Comparison of ENCODE assay signal across 8 mouse cellular contexts in the genomic region with DNA sequence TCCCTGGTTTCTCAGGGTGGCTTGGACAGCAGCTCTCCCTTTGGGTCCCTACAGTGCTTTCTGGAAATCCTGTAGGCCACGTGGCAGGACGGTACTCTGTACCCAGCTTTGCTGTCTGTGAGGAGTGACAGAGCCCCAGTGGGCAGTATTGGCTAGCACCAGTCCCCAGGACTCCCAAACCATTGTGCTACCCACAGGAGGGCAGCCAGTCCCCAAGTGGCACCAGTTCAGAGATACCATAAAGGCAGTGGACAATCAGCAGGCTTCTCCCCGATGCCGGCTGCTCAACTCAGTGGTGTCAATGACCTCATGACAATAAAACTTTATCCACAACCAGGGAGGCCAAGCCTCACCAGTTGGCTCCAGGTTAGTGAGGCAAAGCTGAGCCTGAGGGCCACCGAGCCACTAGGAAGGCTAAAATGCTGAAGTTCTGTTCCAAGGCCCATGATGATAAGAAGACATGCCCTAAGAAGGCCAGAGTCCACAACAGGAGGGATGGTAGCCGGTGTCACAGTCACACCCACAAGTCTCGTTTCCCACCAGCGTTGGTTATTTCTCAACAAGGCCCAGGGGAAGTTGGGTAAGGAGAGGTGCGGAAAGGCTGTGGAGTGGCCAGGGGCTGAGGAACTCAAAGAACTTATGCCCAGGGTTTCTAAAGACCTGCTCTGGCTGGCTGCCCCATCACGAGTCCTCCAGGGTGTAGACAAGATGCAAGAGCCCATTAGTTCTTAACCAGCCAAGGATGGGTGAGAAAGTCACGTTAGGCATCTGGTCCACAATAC. TPM values are rescaled to one million over a fixed set of nuclear protein-coding genes. Genes with fewer than 3 reads are reported as not detected.
A peak's percentile ranks its signal among the peaks of the same experiment; 100 is the strongest.
DNase-seq lines count a peak whose midpoint lies in the region; ATAC-seq and TF ChIP-seq lines count a peak whose summit lies in the region.

No protein-coding gene starts in this region.

- no peaks in the 10 kb centered on the region for H3K27me3 ChIP-seq in midbrain, embryonic 10.5 days (ENCODE audit: low read depth, poor library complexity, severe bottlenecking)
- no peaks in the 10 kb centered on the region for H3K27me3 ChIP-seq in midbrain, embryonic 15.5 days (replicated peaks)
- H3K27me3 ChIP-seq in lung, postnatal 0 days (replicated peaks; ENCODE audit: insufficient read depth, low read length), result no peaks in the 10 kb centered on the region

- peak overlapping the region; percentile 65 for H3K4me3 ChIP-seq in midbrain, embryonic 10.5 days
- no peak overlapping the region for H3K4me3 ChIP-seq in midbrain, embryonic 15.5 days
- no peak overlapping the region; the same call in 1 of the 2 replicates for H3K4me3 ChIP-seq in lung, postnatal 0 days (ENCODE audit: low read depth, low read length)

- no peak overlapping the region for H3K27ac ChIP-seq in midbrain, embryonic 10.5 days (replicated peaks)
- no peak overlapping the region for H3K27ac ChIP-seq in midbrain, embryonic 15.5 days
- H3K27ac ChIP-seq in lung, postnatal 0 days (ENCODE audit: low read length), result no peak overlapping the region

- H3K9ac ChIP-seq in midbrain, embryonic 15.5 days, result no peak overlapping the region
- H3K9ac ChIP-seq in lung, postnatal 0 days (replicated peaks; ENCODE audit: low read depth), result peak overlapping the region; percentile 80; the same call in 1 of the 2 replicates

- TF ChIP-seq EP300 in lung, postnatal 0 days (IDR thresholded peaks at IDR 0.05), result no peak

- H3K9me3 ChIP-seq in midbrain, embryonic 10.5 days (replicated peaks), result no peaks in the 10 kb centered on the region
- H3K9me3 ChIP-seq in midbrain, embryonic 15.5 days, result no peaks in the 10 kb centered on the region
- H3K9me3 ChIP-seq in lung, postnatal 0 days (ENCODE audit: low read length), result no peaks in the 10 kb centered on the region

- DNase-seq in adrenal gland, postnatal 14 days, result peak; percentile 34
- DNase-seq in adrenal gland, adult (ENCODE audit: inconsistent age in 2 of 2, low spot score in 1 of 2), result no peak
- no peak for DNase-seq in midbrain, embryonic 10.5 days (ENCODE audit: low spot score)
- no peak for DNase-seq in lung, postnatal 0 days (ENCODE audit: low spot score)
- DNase-seq in urinary bladder, adult 2 months (ENCODE audit: low spot score), result no peak
- no peak for DNase-seq in adrenal gland, postnatal 25 days
- DNase-seq in left cerebral cortex, postnatal 25 days (ENCODE audit: low spot score in 2 of 2), result no peak

- peaks cover 45% of the 10 kb centered on the region for H3K4me1 ChIP-seq in midbrain, embryonic 10.5 days
- peaks cover 31% of the 10 kb centered on the region for H3K4me1 ChIP-seq in midbrain, embryonic 15.5 days
- peaks cover 13% of the 10 kb centered on the region; the same call in 1 of the 2 replicates for H3K4me1 ChIP-seq in lung, postnatal 0 days (ENCODE audit: insufficient read depth, low read depth, low read length)

- WGBS in midbrain, embryonic 10.5 days, result 91% methylated on average over 11 of the region's 11 CpGs
- 89% methylated on average over 11 of the region's 11 CpGs for WGBS in midbrain, embryonic 15.5 days
- 84% methylated on average over 11 of the region's 11 CpGs for WGBS in lung, postnatal 0 days

- TF ChIP-seq CTCF in lung, postnatal 0 days (IDR thresholded peaks at IDR 0.05), result no peak

- intact Hi-C loops in left cerebral cortex, postnatal 25 days (cut with DNase I), result no loop called here

- no peak for ATAC-seq in midbrain, embryonic 15.5 days (replicated peaks)
- ATAC-seq in lung, postnatal 0 days, result no peak

- H3K36me3 ChIP-seq in midbrain, embryonic 10.5 days, result peaks cover 48% of the 10 kb centered on the region
- peaks cover 16% of the 10 kb centered on the region; the same call in 1 of the 2 replicates for H3K36me3 ChIP-seq in midbrain, embryonic 15.5 days (replicated peaks)
- H3K36me3 ChIP-seq in lung, postnatal 0 days (ENCODE audit: insufficient read depth, low read length), result peaks cover 17% of the 10 kb centered on the region

- no peak overlapping the region; the same call in 1 of the 2 replicates for H3K4me2 ChIP-seq in midbrain, embryonic 15.5 days
- peak overlapping the region; percentile 86; the same call in 1 of the 2 replicates for H3K4me2 ChIP-seq in lung, postnatal 0 days (replicated peaks; ENCODE audit: low read depth, low read length)

RNA-seq across cellular contexts. Expression of a gene that starts 1.7 kb away (rescaled TPM):
- 102 and 107 TPM in 2 replicates for total RNA-seq in adrenal gland, postnatal 14 days (2021)
- 84.5 and 87.5 TPM in 2 replicates for polyA plus RNA-seq in midbrain, embryonic 10.5 days (2016; fragmentation: Nextera tagmentation; extraction: Ambion mirVana)
- polyA plus RNA-seq in midbrain, embryonic 15.5 days (2015; fragmentation: Nextera tagmentation; extraction: Ambion mirVana), result 69.7 and 73.8 TPM in 2 replicates
- polyA plus RNA-seq in lung, postnatal 0 days (2015; fragmentation: Nextera tagmentation; extraction: Ambion mirVana), result 40.7 and 46.7 TPM in 2 replicates
- 79.9 and 89.6 TPM in 2 replicates for polyA plus RNA-seq in urinary bladder, adult 2 months (2012; rRNA removed)
- 120 and 128 TPM in 2 replicates for total RNA-seq in adrenal gland, postnatal 25 days (2021)
- total RNA-seq in left cerebral cortex, postnatal 25 days (2021), result 10 to 100 TPM; 76.4 to 77.0 TPM

RNA-seq across cellular contexts. Expression of a gene that starts 5.5 kb away (rescaled TPM):
- total RNA-seq in adrenal gland, postnatal 14 days (2021), result 2.3 and 7.4 TPM in 2 replicates
- polyA plus RNA-seq in midbrain, embryonic 10.5 days (2016; fragmentation: Nextera tagmentation; extraction: Ambion mirVana), result 0.37 and 0.89 TPM in 2 replicates
- 0.71 and 1.2 TPM in 2 replicates for polyA plus RNA-seq in midbrain, embryonic 15.5 days (2015; fragmentation: Nextera tagmentation; extraction: Ambion mirVana)
- 19.0 and 19.3 TPM in 2 replicates for polyA plus RNA-seq in lung, postnatal 0 days (2015; fragmentation: Nextera tagmentation; extraction: Ambion mirVana)
- 2.2 and 2.3 TPM in 2 replicates for polyA plus RNA-seq in urinary bladder, adult 2 months (2012; rRNA removed)
- 0.85 and 1.4 TPM in 2 replicates for total RNA-seq in adrenal gland, postnatal 25 days (2021)
- total RNA-seq in left cerebral cortex, postnatal 25 days (2021), result under 1 TPM; 0.53 to 0.73 TPM

RNA-seq across cellular contexts. Expression of a gene that starts 11.9 kb away (rescaled TPM):
- total RNA-seq in adrenal gland, postnatal 14 days (2021), result 0.48 and 0.98 TPM in 2 replicates
- 5.0 and 10.8 TPM in 2 replicates for polyA plus RNA-seq in midbrain, embryonic 10.5 days (2016; fragmentation: Nextera tagmentation; extraction: Ambion mirVana)
- 106 and 109 TPM in 2 replicates for polyA plus RNA-seq in midbrain, embryonic 15.5 days (2015; fragmentation: Nextera tagmentation; extraction: Ambion mirVana)
- 0.08 and 0.11 TPM in 2 replicates for polyA plus RNA-seq in lung, postnatal 0 days (2015; fragmentation: Nextera tagmentation; extraction: Ambion mirVana)
- polyA plus RNA-seq in urinary bladder, adult 2 months (2012; rRNA removed), result 0.44 and 0.49 TPM in 2 replicates
- 0.43 and 1.2 TPM in 2 replicates for total RNA-seq in adrenal gland, postnatal 25 days (2021)
- total RNA-seq in left cerebral cortex, postnatal 25 days (2021), result 100 to 1,000 TPM; 285 to 286 TPM

RNA-seq across cellular contexts. Expression of a gene that starts 29.6 kb away (rescaled TPM):
- 0.85 and 1.9 TPM in 2 replicates for total RNA-seq in adrenal gland, postnatal 14 days (2021)
- polyA plus RNA-seq in midbrain, embryonic 10.5 days (2016; fragmentation: Nextera tagmentation; extraction: Ambion mirVana), result 0.53 and 0.85 TPM in 2 replicates
- 0.96 and 1.1 TPM in 2 replicates for polyA plus RNA-seq in midbrain, embryonic 15.5 days (2015; fragmentation: Nextera tagmentation; extraction: Ambion mirVana)
- polyA plus RNA-seq in lung, postnatal 0 days (2015; fragmentation: Nextera tagmentation; extraction: Ambion mirVana), result 4.2 and 4.6 TPM in 2 replicates
- polyA plus RNA-seq in urinary bladder, adult 2 months (2012; rRNA removed), result 16.1 and 16.2 TPM in 2 replicates
- 0.61 TPM in 1 of 2 replicates, not detected in the other for total RNA-seq in adrenal gland, postnatal 25 days (2021)
- total RNA-seq in left cerebral cortex, postnatal 25 days (2021), result 1 to 10 TPM; 2.0 to 3.1 TPM

RNA-seq across cellular contexts. Expression of a gene that starts 39.0 kb away (rescaled TPM):
- 90.1 and 104 TPM in 2 replicates for total RNA-seq in adrenal gland, postnatal 14 days (2021)
- polyA plus RNA-seq in midbrain, embryonic 10.5 days (2016; fragmentation: Nextera tagmentation; extraction: Ambion mirVana), result 8.7 and 11.7 TPM in 2 replicates
- 18.1 and 22.8 TPM in 2 replicates for polyA plus RNA-seq in midbrain, embryonic 15.5 days (2015; fragmentation: Nextera tagmentation; extraction: Ambion mirVana)
- polyA plus RNA-seq in lung, postnatal 0 days (2015; fragmentation: Nextera tagmentation; extraction: Ambion mirVana), result 73.6 and 83.9 TPM in 2 replicates
- polyA plus RNA-seq in urinary bladder, adult 2 months (2012; rRNA removed), result 28.4 and 67.0 TPM in 2 replicates
- total RNA-seq in adrenal gland, postnatal 25 days (2021), result 100 and 129 TPM in 2 replicates
- total RNA-seq in left cerebral cortex, postnatal 25 days (2021), result 10 to 100 TPM; 81.1 to 87.3 TPM
